Mouse (Mus musculus) liver, embryonic 16.5 days (tissue): ENCODE measurements at regions not wholly inside any gene's neighbourhood (a gene's known extent, or its start where the extent isn't known, plus 50 kb on each side); places are given as distances from the start of the nearest gene placed in this dataset.

Experiments used
- ATAC-seq: fragments of 200-750 bp; cut with Nextera tagmentation; 2 replicates; pipeline ENCODE4 v1.8.0; 2017; ENCODE audit warnings: low read depth, mild to moderate bottlenecking, moderate number of reproducible peaks, moderate library complexity
- H3K27ac ChIP-seq: fragments of 300-500 bp; sonication (generic); 2 replicates; pipeline ENCODE4 v1.5.1; 2014; ENCODE audit warnings: mild to moderate bottlenecking, low read length
- H3K27me3 ChIP-seq: fragments of 300-500 bp; sonication (generic); 2 replicates; pipeline ENCODE4 v1.6.1; 2014; ENCODE audit warnings: low read depth, low read length, mixed read lengths; ENCODE audit not compliant: control insufficient read depth, insufficient read depth
- H3K36me3 ChIP-seq: fragments of 300-500 bp; sonication (generic); 2 replicates; pipeline ENCODE4 v1.6.1; 2014; ENCODE audit warnings: mild to moderate bottlenecking; ENCODE audit not compliant: control insufficient read depth, insufficient read depth
- H3K4me1 ChIP-seq: fragments of 300-500 bp; sonication (generic); 2 replicates; pipeline ENCODE4 v1.6.1; 2014; ENCODE audit warnings: low read depth, low read length, mixed read lengths; ENCODE audit not compliant: control insufficient read depth
- H3K4me2 ChIP-seq: fragments of 300-500 bp; sonication (generic); 2 replicates; pipeline ENCODE4 v1.6.1; 2014; ENCODE audit warnings: low read depth, low read length, mixed read lengths
- H3K4me3 ChIP-seq: fragments of 300-500 bp; sonication (generic); 2 replicates; pipeline ENCODE4 v1.5.1; 2014; ENCODE audit warnings: low read depth, mild to moderate bottlenecking, low read length
- H3K9ac ChIP-seq: fragments of 300-500 bp; sonication (generic); 2 replicates; pipeline ENCODE4 v1.6.1; 2014; ENCODE audit warnings: low read depth, low read length
- H3K9me3 ChIP-seq: fragments of 300-500 bp; sonication (generic); replicated peaks from 2 replicates; pipeline ENCODE4 v1.6.1; 2016; ENCODE audit warnings: low read length; ENCODE audit not compliant: control insufficient read depth
- whole genome bisulfite sequencing: fragments of 180-500 bp; shearing (Covaris S2); extraction: QIAGEN DNeasy Blood & Tissue Kit; methylation state at CpG from one replicate; pipeline ENCODE4 v1.1.7; 2014; ENCODE audit not compliant: insufficient replicate concordance; 5-methylcytosine and 5-hydroxymethylcytosine counted together

- Histone ChIP-seq H3K36me3 (no peaks in the 10 kb centered on the region), H3K4me3 (peak overlapping the region; percentile 47), H3K27ac (no peak overlapping the region), H3K4me1 (peaks cover 14% of the 10 kb centered on the region), H3K4me2 (peak overlapping the region; percentile 60), H3K9me3 (no peaks in the 10 kb centered on the region; the same call in 1 of the 2 replicates), H3K27me3 (peaks cover 65% of the 10 kb centered on the region), H3K9ac (no peak overlapping the region)
- under 1% methylated on average over 11 of the region's 11 CpGs for WGBS
- ATAC-seq = no peak; the same call in 1 of the 2 replicates
Measured at GRCm38 (mm10) chr6:51170414-51170813, 262.1 kb upstream of the Nfe2l3 start.

GRCm38 (mm10) chr6:51170871-51171270, 261.6 kb upstream of the Nfe2l3 start:
- H3K4me2 ChIP-seq = peak overlapping the region; percentile 60
- H3K4me3 ChIP-seq = no peak overlapping the region
- no peaks in the 10 kb centered on the region; the same call in 1 of the 2 replicates for H3K9me3 ChIP-seq
- ATAC-seq = peak; percentile 71
- under 1% methylated on average over 11 of the region's 11 CpGs for WGBS
- H3K9ac ChIP-seq = no peak overlapping the region
- no peak overlapping the region for H3K27ac ChIP-seq
- H3K27me3 ChIP-seq = peaks cover 70% of the 10 kb centered on the region
- H3K36me3 ChIP-seq = no peaks in the 10 kb centered on the region
- peaks cover 14% of the 10 kb centered on the region for H3K4me1 ChIP-seq

- H3K9ac ChIP-seq = no peak overlapping the region
- peak overlapping the region; percentile 28 for H3K4me3 ChIP-seq
Measured at GRCm38 (mm10) chr6:51171761-51172160, 260.7 kb upstream of the Nfe2l3 start.

GRCm38 (mm10) chr6:51172331-51172791, 260.1 kb upstream of the Nfe2l3 start:
- no peaks in the 10 kb centered on the region for H3K36me3 ChIP-seq
- peaks cover 14% of the 10 kb centered on the region for H3K4me1 ChIP-seq
- H3K9ac ChIP-seq = no peak overlapping the region; the same call in 1 of the 2 replicates
- no peak for ATAC-seq
- H3K27ac ChIP-seq = 0 out of 2 replicates have a peak overlapping the region, but pooled peaks have one; percentile 27
- no peaks in the 10 kb centered on the region; the same call in 1 of the 2 replicates for H3K9me3 ChIP-seq
- peak overlapping the region; percentile 41 for H3K4me3 ChIP-seq
- WGBS = 6% methylated on average over 12 of the region's 12 CpGs
- H3K4me2 ChIP-seq = peak overlapping the region; percentile 57
- H3K27me3 ChIP-seq = peaks cover 84% of the 10 kb centered on the region

More at GRCm38 (mm10) chr6:51171761-51172160, 260.7 kb upstream of the Nfe2l3 start:
- Histone ChIP-seq H3K4me2 (peak overlapping the region; percentile 57), H3K9me3 (no peaks in the 10 kb centered on the region; the same call in 1 of the 2 replicates), H3K4me1 (peaks cover 14% of the 10 kb centered on the region), H3K27ac (no peak overlapping the region), H3K36me3 (no peaks in the 10 kb centered on the region), H3K27me3 (peaks cover 79% of the 10 kb centered on the region)
- 7% methylated on average over 22 of the region's 22 CpGs for WGBS
- no peak for ATAC-seq

- H3K4me1 ChIP-seq = peaks cover 14% of the 10 kb centered on the region
- WGBS = under 1% methylated on average over 25 of the region's 25 CpGs
- no peaks in the 10 kb centered on the region for H3K36me3 ChIP-seq
- peak overlapping the region; percentile 41 for H3K4me3 ChIP-seq
- H3K9me3 ChIP-seq = no peaks in the 10 kb centered on the region; the same call in 1 of the 2 replicates
- peaks cover 87% of the 10 kb centered on the region for H3K27me3 ChIP-seq
- H3K4me2 ChIP-seq = peak overlapping the region; percentile 57
- no peak overlapping the region; the same call in 1 of the 2 replicates for H3K9ac ChIP-seq
- ATAC-seq = peak; percentile 81
- H3K27ac ChIP-seq = no peak overlapping the region
Measured at GRCm38 (mm10) chr6:51172856-51173619, 259.4 kb upstream of the Nfe2l3 start.

GRCm38 (mm10) chr6:51173620-51174442, 258.6 kb upstream of the Nfe2l3 start:
- Histone ChIP-seq H3K4me1 (peaks cover 10% of the 10 kb centered on the region), H3K9ac (no peak overlapping the region), H3K4me2 (peak overlapping the region; percentile 57), H3K27me3 (peaks cover 80% of the 10 kb centered on the region), H3K9me3 (no peaks in the 10 kb centered on the region; the same call in 1 of the 2 replicates), H3K36me3 (no peaks in the 10 kb centered on the region), H3K4me3 (peak overlapping the region; percentile 41), H3K27ac (no peak overlapping the region)
- WGBS = under 1% methylated on average over 28 of the region's 28 CpGs
- no peak for ATAC-seq

- no peaks in the 10 kb centered on the region for H3K36me3 ChIP-seq
- H3K27ac ChIP-seq = no peak overlapping the region
- H3K4me2 ChIP-seq = no peak overlapping the region
- ATAC-seq = no peak
- 4% methylated on average over 18 of the region's 18 CpGs for WGBS
- H3K4me1 ChIP-seq = peaks cover 5% of the 10 kb centered on the region
- peaks cover 81% of the 10 kb centered on the region for H3K27me3 ChIP-seq
- no peaks in the 10 kb centered on the region; the same call in 1 of the 2 replicates for H3K9me3 ChIP-seq
- no peak overlapping the region for H3K9ac ChIP-seq
- H3K4me3 ChIP-seq = peak overlapping the region; percentile 20; the same call in 1 of the 2 replicates
Measured at GRCm38 (mm10) chr6:51174443-51175021, 257.9 kb upstream of the Nfe2l3 start.

GRCm38 (mm10) chr6:51175616-51176590, 256.6 kb upstream of the Nfe2l3 start:
- ATAC-seq = no peak
- 14% methylated on average over 13 of the region's 13 CpGs for WGBS
- Histone ChIP-seq H3K9me3 (no peaks in the 10 kb centered on the region; the same call in 1 of the 2 replicates), H3K4me1 (no peaks in the 10 kb centered on the region; the same call in none of the 2 replicates), H3K27ac (no peak overlapping the region), H3K9ac (no peak overlapping the region), H3K36me3 (no peaks in the 10 kb centered on the region), H3K4me2 (no peak overlapping the region), H3K4me3 (no peak overlapping the region), H3K27me3 (peaks cover 83% of the 10 kb centered on the region)
